Comparison of ENCODE assay signal across 27 mouse cellular contexts in the genomic region with DNA sequence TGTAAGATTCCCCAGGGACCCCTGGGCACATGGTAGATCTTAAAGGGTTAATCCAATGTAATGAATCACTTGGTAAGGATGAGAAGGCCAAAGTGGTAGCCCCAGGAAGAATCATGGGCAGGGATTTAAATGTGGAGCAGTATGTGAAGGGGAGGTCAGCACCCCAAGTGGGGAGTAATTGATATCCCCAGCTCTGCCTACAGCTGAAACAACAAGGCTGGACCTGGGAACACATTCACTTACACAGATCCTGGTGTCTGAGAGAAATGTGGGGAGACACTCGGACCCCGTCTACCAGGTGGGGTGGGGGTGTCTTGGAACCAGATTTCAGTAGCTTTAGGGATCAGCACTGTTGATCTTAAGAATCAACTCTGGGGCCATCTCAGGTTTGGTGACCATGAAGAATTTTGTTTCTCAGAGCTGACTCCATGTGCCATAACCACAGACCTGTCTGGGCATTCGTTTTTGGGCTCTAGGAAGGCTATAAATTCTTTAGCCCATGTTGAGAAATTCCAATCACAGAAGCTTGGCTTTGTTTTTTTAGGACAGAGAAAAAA.
DNase-seq lines count a peak whose midpoint lies in the region; ATAC-seq lines count a peak whose summit lies in the region.
"Had no signal": no experiment of that assay in that cellular context is flagged by ENCODE, and none has a peak within 500 bp of the region (broad histone marks: within the 10 kb centered on the region; RNA-seq: fewer than 3 reads in every experiment).

No protein-coding gene starts in this region.

- peak; percentile 17 for DNase-seq in hindbrain, embryonic 10.5 days (ENCODE audit: low spot score)
- no peak for DNase-seq in hindbrain, embryonic 14.5 days (ENCODE audit: low spot score)
- peak; percentile 68 for DNase-seq in midbrain, embryonic 11.5 days (ENCODE audit: low spot score, missing footprints)
- DNase-seq in midbrain, embryonic 14.5 days: no peak
- peak; percentile 19 for DNase-seq in embryo, embryonic 9.5 days (ENCODE audit: extremely low spot score)
- peak; percentile 37 for DNase-seq in neural tube, embryonic 11.5 days (ENCODE audit: low spot score)
- no peak for DNase-seq in left cerebral cortex, postnatal 4 days
- DNase-seq: adrenal gland, postnatal 14 days; cerebellum, adult 11 months; cerebellum, adult 9-11 months; forebrain, postnatal 0 days; gastrocnemius, postnatal 14 days; heart, postnatal 4 days; kidney, adult 9 months; kidney, postnatal 4 days; liver, postnatal 0 days; lung, postnatal 36 days; right cerebral cortex, adult 18-20 months had no signal

- no peaks in the 10 kb centered on the region for H3K4me1 ChIP-seq in hindbrain, embryonic 10.5 days (replicated peaks)
- H3K4me1 ChIP-seq in hindbrain, embryonic 14.5 days (replicated peaks; ENCODE audit: control insufficient read depth, insufficient read depth, low read length): no peaks in the 10 kb centered on the region
- no peaks in the 10 kb centered on the region for H3K4me1 ChIP-seq in midbrain, embryonic 11.5 days (ENCODE audit: control insufficient read depth, insufficient read depth, low read length)
- H3K4me1 ChIP-seq in midbrain, embryonic 14.5 days (ENCODE audit: control insufficient read depth, insufficient read depth, low read length): no peaks in the 10 kb centered on the region
- peaks cover 12% of the 10 kb centered on the region; the same call in 1 of the 2 replicates for H3K4me1 ChIP-seq in neural tube, embryonic 11.5 days (ENCODE audit: control insufficient read depth, insufficient read depth, low read length)
- H3K4me1 ChIP-seq in heart, embryonic 12.5 days (replicated peaks): no peaks in the 10 kb centered on the region
- H3K4me1 ChIP-seq: forebrain, embryonic 12.5 days; intestine, embryonic 15.5 days; liver, embryonic 12.5 days; midbrain, embryonic 13.5 days had no signal

- intact Hi-C loops in left cerebral cortex, postnatal 4 days (cut with DNase I): no loop called here

- no peaks in the 10 kb centered on the region for H3K27me3 ChIP-seq in hindbrain, embryonic 10.5 days (ENCODE audit: insufficient read depth, poor library complexity, severe bottlenecking)
- H3K27me3 ChIP-seq in hindbrain, embryonic 14.5 days (ENCODE audit: control insufficient read depth, insufficient read depth, low read length): no peaks in the 10 kb centered on the region
- H3K27me3 ChIP-seq in midbrain, embryonic 11.5 days (ENCODE audit: control insufficient read depth, insufficient read depth, low read length): no peaks in the 10 kb centered on the region
- H3K27me3 ChIP-seq in midbrain, embryonic 14.5 days (ENCODE audit: control insufficient read depth, insufficient read depth, low read length): no peaks in the 10 kb centered on the region
- H3K27me3 ChIP-seq in neural tube, embryonic 11.5 days (ENCODE audit: control insufficient read depth, insufficient read depth, low read length): no peaks in the 10 kb centered on the region
- no peaks in the 10 kb centered on the region for H3K27me3 ChIP-seq in heart, embryonic 12.5 days (replicated peaks)
- H3K27me3 ChIP-seq: forebrain, embryonic 12.5 days; intestine, embryonic 15.5 days; liver, embryonic 12.5 days; midbrain, embryonic 13.5 days had no signal

- H3K36me3 ChIP-seq in hindbrain, embryonic 10.5 days: no peaks in the 10 kb centered on the region
- no peaks in the 10 kb centered on the region for H3K36me3 ChIP-seq in hindbrain, embryonic 14.5 days (replicated peaks; ENCODE audit: control insufficient read depth, insufficient read depth)
- no peaks in the 10 kb centered on the region for H3K36me3 ChIP-seq in midbrain, embryonic 11.5 days (ENCODE audit: control insufficient read depth, insufficient read depth, low read length)
- H3K36me3 ChIP-seq in midbrain, embryonic 14.5 days (ENCODE audit: control insufficient read depth, insufficient read depth, low read length): no peaks in the 10 kb centered on the region
- no peaks in the 10 kb centered on the region for H3K36me3 ChIP-seq in neural tube, embryonic 11.5 days (ENCODE audit: control insufficient read depth, insufficient read depth, low read length)
- H3K36me3 ChIP-seq in heart, embryonic 12.5 days: no peaks in the 10 kb centered on the region
- H3K36me3 ChIP-seq: forebrain, embryonic 12.5 days; G1E; intestine, embryonic 15.5 days; liver, embryonic 12.5 days; midbrain, embryonic 13.5 days had no signal

- H3K4me2 ChIP-seq in hindbrain, embryonic 14.5 days (replicated peaks): no peak overlapping the region
- H3K4me2 ChIP-seq in midbrain, embryonic 11.5 days: no peak overlapping the region
- H3K4me2 ChIP-seq in midbrain, embryonic 14.5 days (ENCODE audit: low read length): no peak overlapping the region
- H3K4me2 ChIP-seq in neural tube, embryonic 11.5 days (ENCODE audit: low read depth): no peak overlapping the region
- no peak overlapping the region for H3K4me2 ChIP-seq in heart, embryonic 12.5 days
- H3K4me2 ChIP-seq: forebrain, embryonic 12.5 days; heart, embryonic 11.5 days; intestine, embryonic 15.5 days; liver, embryonic 12.5 days; midbrain, embryonic 13.5 days had no signal

- no peak for ATAC-seq in hindbrain, embryonic 14.5 days (ENCODE audit: low FRiP score)
- ATAC-seq in midbrain, embryonic 11.5 days (ENCODE audit: low FRiP score): no peak
- ATAC-seq in midbrain, embryonic 14.5 days (ENCODE audit: low FRiP score, low TSS enrichment): no peak
- ATAC-seq in neural tube, embryonic 11.5 days (ENCODE audit: insufficient read depth, low FRiP score, low TSS enrichment): no peak
- no peak for ATAC-seq in heart, embryonic 12.5 days (ENCODE audit: insufficient number of reproducible peaks, low FRiP score)
- ATAC-seq: forebrain, postnatal 0 days; hindbrain, postnatal 0 days; intestine, embryonic 15.5 days; liver, embryonic 12.5 days; liver, postnatal 0 days; midbrain, embryonic 13.5 days had no signal

- H3K9me3 ChIP-seq in hindbrain, embryonic 10.5 days: no peaks in the 10 kb centered on the region
- H3K9me3 ChIP-seq in hindbrain, embryonic 14.5 days (ENCODE audit: control insufficient read depth, low read length): no peaks in the 10 kb centered on the region
- no peaks in the 10 kb centered on the region for H3K9me3 ChIP-seq in midbrain, embryonic 11.5 days (ENCODE audit: control insufficient read depth, low read length)
- no peaks in the 10 kb centered on the region for H3K9me3 ChIP-seq in midbrain, embryonic 14.5 days (ENCODE audit: control insufficient read depth, low read length)
- no peaks in the 10 kb centered on the region for H3K9me3 ChIP-seq in neural tube, embryonic 11.5 days (ENCODE audit: control insufficient read depth, low read length)
- no peaks in the 10 kb centered on the region for H3K9me3 ChIP-seq in heart, embryonic 12.5 days (replicated peaks)
- H3K9me3 ChIP-seq: forebrain, embryonic 12.5 days; G1E; intestine, embryonic 15.5 days; liver, embryonic 12.5 days; midbrain, embryonic 13.5 days had no signal

- no peak overlapping the region for H3K27ac ChIP-seq in hindbrain, embryonic 10.5 days
- H3K27ac ChIP-seq in hindbrain, embryonic 14.5 days: no peak overlapping the region
- H3K27ac ChIP-seq in midbrain, embryonic 11.5 days (ENCODE audit: low read depth, low read length): no peak overlapping the region
- H3K27ac ChIP-seq in midbrain, embryonic 14.5 days (replicated peaks; ENCODE audit: low read depth, low read length): no peak overlapping the region
- H3K27ac ChIP-seq in neural tube, embryonic 11.5 days (ENCODE audit: low read depth, low read length): no peak overlapping the region
- no peak overlapping the region for H3K27ac ChIP-seq in heart, embryonic 12.5 days (ENCODE audit: poor library complexity, severe bottlenecking)
- H3K27ac ChIP-seq: forebrain, embryonic 12.5 days; hindbrain, postnatal 0 days; intestine, embryonic 15.5 days; liver, embryonic 12.5 days; midbrain, embryonic 13.5 days had no signal

- H3K4me3 ChIP-seq in hindbrain, embryonic 10.5 days: no peak overlapping the region
- H3K4me3 ChIP-seq in hindbrain, embryonic 14.5 days (replicated peaks; ENCODE audit: low read length): no peak overlapping the region
- H3K4me3 ChIP-seq in midbrain, embryonic 11.5 days (ENCODE audit: low read depth, low read length): no peak overlapping the region
- H3K4me3 ChIP-seq in midbrain, embryonic 14.5 days (replicated peaks; ENCODE audit: low read depth, low read length): no peak overlapping the region
- no peak overlapping the region for H3K4me3 ChIP-seq in neural tube, embryonic 11.5 days (ENCODE audit: low read depth, low read length)
- no peak overlapping the region for H3K4me3 ChIP-seq in heart, embryonic 12.5 days
- H3K4me3 ChIP-seq: erythroblast, embryonic 14.5 days; forebrain, embryonic 12.5 days; intestine, embryonic 15.5 days; liver, embryonic 12.5 days; midbrain, embryonic 13.5 days had no signal

- H3K9ac ChIP-seq in hindbrain, embryonic 14.5 days: no peak overlapping the region
- H3K9ac ChIP-seq in midbrain, embryonic 11.5 days (ENCODE audit: low read length): no peak overlapping the region
- no peak overlapping the region for H3K9ac ChIP-seq in midbrain, embryonic 14.5 days (replicated peaks; ENCODE audit: low read length)
- no peak overlapping the region for H3K9ac ChIP-seq in neural tube, embryonic 11.5 days (ENCODE audit: low read length)
- H3K9ac ChIP-seq in heart, embryonic 12.5 days: no peak overlapping the region
- H3K9ac ChIP-seq: forebrain, embryonic 12.5 days; forebrain, postnatal 0 days; intestine, embryonic 15.5 days; liver, embryonic 12.5 days; liver, postnatal 0 days; midbrain, embryonic 13.5 days had no signal

- 75% methylated on average over 3 of the region's 3 CpGs for WGBS in hindbrain, embryonic 10.5 days
- 75% methylated on average over 3 of the region's 3 CpGs for WGBS in hindbrain, embryonic 14.5 days
- 76% methylated on average over 3 of the region's 3 CpGs for WGBS in midbrain, embryonic 11.5 days
- 86% methylated on average over 3 of the region's 3 CpGs for WGBS in midbrain, embryonic 14.5 days
- WGBS in neural tube, embryonic 11.5 days: 52% methylated on average over 3 of the region's 3 CpGs
- 76% methylated on average over 3 of the region's 3 CpGs for WGBS in heart, embryonic 12.5 days

Comparison
In these comparisons a context has a peak if more than half of its experiments do, and no peak if none do; other contexts are left out.
1. DNase-seq: peak in hindbrain, embryonic 10.5 days (single experiment), midbrain, embryonic 11.5 days (single experiment), embryo, embryonic 9.5 days (single experiment) and neural tube, embryonic 11.5 days (single experiment); none in hindbrain, embryonic 14.5 days (single experiment), midbrain, embryonic 14.5 days (single experiment) and left cerebral cortex, postnatal 4 days (single experiment).